In the genomic region with DNA sequence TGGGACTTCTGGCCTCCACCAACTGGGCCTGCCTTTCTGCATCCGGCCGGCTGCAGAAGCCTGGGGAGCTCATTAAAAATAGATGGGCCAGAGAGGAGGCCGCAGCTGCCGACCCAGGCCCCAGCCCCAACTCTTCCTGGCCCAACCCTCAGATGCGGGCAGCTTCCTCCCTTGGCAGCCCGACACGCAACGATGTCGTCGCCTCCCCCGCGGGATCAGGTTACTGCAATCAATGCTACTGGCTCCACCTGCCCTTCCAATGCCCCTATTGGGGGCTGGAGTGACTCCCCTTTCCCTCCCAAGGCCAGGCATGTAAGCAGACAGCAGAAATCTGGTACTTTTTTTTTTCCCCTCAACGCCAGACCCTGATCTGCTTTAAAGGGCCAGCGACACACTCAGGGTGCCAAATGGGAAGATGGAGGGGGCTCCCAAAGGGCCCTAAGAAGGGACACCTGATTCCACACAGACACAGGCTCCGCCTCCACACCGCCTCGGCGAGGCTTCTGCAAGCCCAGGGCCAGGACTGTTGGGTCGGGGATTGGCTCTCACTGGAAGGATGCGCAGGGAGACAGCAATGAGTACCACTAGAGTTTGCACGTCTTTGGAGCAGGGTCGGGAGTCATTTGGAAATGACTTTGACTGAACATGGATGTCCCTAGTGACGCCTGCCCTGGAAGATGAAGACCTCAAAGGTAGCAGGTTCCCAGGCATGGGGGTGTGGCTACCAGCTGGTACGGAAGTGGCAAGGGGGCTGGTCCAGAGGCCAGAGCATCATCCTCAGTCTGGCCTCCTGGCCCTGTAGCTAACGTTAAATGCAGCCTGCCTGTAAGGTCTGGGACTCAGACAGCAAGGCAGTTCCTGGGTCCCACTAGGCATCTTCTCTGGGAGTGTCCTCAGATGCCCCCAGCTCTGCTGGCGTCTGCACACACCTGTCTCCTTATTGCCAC, we compare ENCODE assay signal across 8 mouse cellular contexts. TPM values are rescaled to one million over a fixed set of nuclear protein-coding genes. Genes with fewer than 3 reads are reported as not detected.
DNase-seq lines count a peak whose midpoint lies in the region; ATAC-seq lines count a peak whose summit lies in the region.

No protein-coding gene starts in this region.

- H3K27me3 ChIP-seq in embryonic facial prominence, embryonic 14.5 days (replicated peaks; ENCODE audit: control insufficient read depth, insufficient read depth, low read length) = no peaks in the 10 kb centered on the region
- no peaks in the 10 kb centered on the region for H3K27me3 ChIP-seq in intestine, embryonic 16.5 days (replicated peaks; ENCODE audit: control insufficient read depth, insufficient read depth, low read length)

- peak overlapping the region; percentile 77 for H3K27ac ChIP-seq in embryonic facial prominence, embryonic 14.5 days (replicated peaks; ENCODE audit: low read depth, low read length)
- peak overlapping the region; percentile 55 for H3K27ac ChIP-seq in intestine, embryonic 16.5 days (ENCODE audit: low read length)

- peaks cover 20% of the 10 kb centered on the region; the same call in 1 of the 2 replicates for H3K4me1 ChIP-seq in embryonic facial prominence, embryonic 14.5 days (ENCODE audit: control insufficient read depth, insufficient read depth, low read length)
- H3K4me1 ChIP-seq in intestine, embryonic 16.5 days (ENCODE audit: control insufficient read depth, insufficient read depth, low read length) = peaks cover 28% of the 10 kb centered on the region

- H3K9me3 ChIP-seq in embryonic facial prominence, embryonic 14.5 days (ENCODE audit: control insufficient read depth, low read length) = no peaks in the 10 kb centered on the region
- no peaks in the 10 kb centered on the region for H3K9me3 ChIP-seq in intestine, embryonic 16.5 days (ENCODE audit: control insufficient read depth, low read length)

- ATAC-seq in cerebellum, adult (ENCODE audit: insufficient number of reproducible peaks, low FRiP score, low TSS enrichment) = no peak
- ATAC-seq in CD4-positive, CD25-positive, alpha-beta regulatory T cell, adult 4 months = peak; percentile 33
- peak; percentile 16 for ATAC-seq in embryonic facial prominence, embryonic 14.5 days (ENCODE audit: low read depth)
- ATAC-seq in intestine, embryonic 16.5 days = no peak

- H3K9ac ChIP-seq in embryonic facial prominence, embryonic 14.5 days (ENCODE audit: low read depth, low read length) = peak overlapping the region; percentile 64
- peak overlapping the region; percentile 63 for H3K9ac ChIP-seq in intestine, embryonic 16.5 days (ENCODE audit: low read depth, low read length)

- H3K4me2 ChIP-seq in embryonic facial prominence, embryonic 14.5 days (ENCODE audit: low read depth, low read length) = peak overlapping the region; percentile 56
- H3K4me2 ChIP-seq in intestine, embryonic 16.5 days (ENCODE audit: low read depth, low read length) = peak overlapping the region; percentile 48

- no peaks in the 10 kb centered on the region for H3K36me3 ChIP-seq in embryonic facial prominence, embryonic 14.5 days (ENCODE audit: control insufficient read depth, insufficient read depth, low read length)
- H3K36me3 ChIP-seq in intestine, embryonic 16.5 days (ENCODE audit: control insufficient read depth, insufficient read depth, low read length) = no peaks in the 10 kb centered on the region

- peak; percentile 68 for DNase-seq in cerebellum, adult 9-11 months
- DNase-seq in embryonic facial prominence, embryonic 14.5 days (ENCODE audit: low spot score) = peak; percentile 87
- peak; percentile 79 for DNase-seq in neural tube, embryonic 10.5 days (ENCODE audit: extremely low spot score, low spot score)
- no peak for DNase-seq in thymus, postnatal 36 days
- DNase-seq in layer of hippocampus, adult 9-10 months (ENCODE audit: low spot score) = no peak

- H3K4me3 ChIP-seq in embryonic facial prominence, embryonic 14.5 days (ENCODE audit: low read depth, low read length) = peak overlapping the region; percentile 35
- peak overlapping the region; percentile 41 for H3K4me3 ChIP-seq in intestine, embryonic 16.5 days (ENCODE audit: low read length)

- 3% methylated on average over 25 of the region's 26 CpGs for WGBS in embryonic facial prominence, embryonic 14.5 days
- WGBS in intestine, embryonic 16.5 days = 6% methylated on average over 26 of the region's 26 CpGs

RNA-seq across cellular contexts. Expression of a gene that starts 8.5 kb away (rescaled TPM):
- under 1 TPM; 0.35 to 0.68 TPM for polyA plus RNA-seq in CD4-positive, CD25-positive, alpha-beta regulatory T cell, adult 4 months (2017; shearing (Covaris generic))
- 17.6 and 18.1 TPM in 2 replicates for polyA plus RNA-seq in embryonic facial prominence, embryonic 14.5 days (2014; fragmentation: Nextera tagmentation; extraction: Ambion mirVana)
- 10.6 and 11.2 TPM in 2 replicates for polyA plus RNA-seq in intestine, embryonic 16.5 days (2015; fragmentation: Nextera tagmentation; extraction: Ambion mirVana)

RNA-seq across cellular contexts. Expression of a gene that starts 10.3 kb away (rescaled TPM):
- polyA plus RNA-seq in CD4-positive, CD25-positive, alpha-beta regulatory T cell, adult 4 months (2017; shearing (Covaris generic)) = 1 to 10 TPM; 4.5 to 8.1 TPM
- polyA plus RNA-seq in embryonic facial prominence, embryonic 14.5 days (2014; fragmentation: Nextera tagmentation; extraction: Ambion mirVana) = 2.7 and 3.0 TPM in 2 replicates
- 5.0 and 5.6 TPM in 2 replicates for polyA plus RNA-seq in intestine, embryonic 16.5 days (2015; fragmentation: Nextera tagmentation; extraction: Ambion mirVana)

RNA-seq across cellular contexts. Expression of a gene that starts 17.9 kb away (rescaled TPM):
- polyA plus RNA-seq in CD4-positive, CD25-positive, alpha-beta regulatory T cell, adult 4 months (2017; shearing (Covaris generic)) = not detected
- 10.7 and 11.1 TPM in 2 replicates for polyA plus RNA-seq in embryonic facial prominence, embryonic 14.5 days (2014; fragmentation: Nextera tagmentation; extraction: Ambion mirVana)
- 11.8 and 12.3 TPM in 2 replicates for polyA plus RNA-seq in intestine, embryonic 16.5 days (2015; fragmentation: Nextera tagmentation; extraction: Ambion mirVana)

RNA-seq across cellular contexts. Expression of a gene that starts 18.1 kb away (rescaled TPM):
- polyA plus RNA-seq in CD4-positive, CD25-positive, alpha-beta regulatory T cell, adult 4 months (2017; shearing (Covaris generic)) = 10 to 100 TPM; 44.5 to 77.0 TPM
- 19.6 and 22.7 TPM in 2 replicates for polyA plus RNA-seq in embryonic facial prominence, embryonic 14.5 days (2014; fragmentation: Nextera tagmentation; extraction: Ambion mirVana)
- polyA plus RNA-seq in intestine, embryonic 16.5 days (2015; fragmentation: Nextera tagmentation; extraction: Ambion mirVana) = 66.2 and 70.8 TPM in 2 replicates

RNA-seq across cellular contexts. Expression of a gene that starts 41.3 kb away (rescaled TPM):
- 10 to 100 TPM; 10.6 to 13.4 TPM for polyA plus RNA-seq in CD4-positive, CD25-positive, alpha-beta regulatory T cell, adult 4 months (2017; shearing (Covaris generic))
- 26.6 and 27.1 TPM in 2 replicates for polyA plus RNA-seq in embryonic facial prominence, embryonic 14.5 days (2014; fragmentation: Nextera tagmentation; extraction: Ambion mirVana)
- 14.5 and 15.3 TPM in 2 replicates for polyA plus RNA-seq in intestine, embryonic 16.5 days (2015; fragmentation: Nextera tagmentation; extraction: Ambion mirVana)

Comparison
In these comparisons a context has a peak if more than half of its experiments do, and no peak if none do; other contexts are left out.
1. DNase-seq: peak in cerebellum, adult 9-11 months (single experiment), embryonic facial prominence, embryonic 14.5 days (single experiment) and neural tube, embryonic 10.5 days (single experiment); none in thymus, postnatal 36 days (0 of 2) and layer of hippocampus, adult 9-10 months (single experiment).
2. ATAC-seq: peak in CD4-positive, CD25-positive, alpha-beta regulatory T cell, adult 4 months (single experiment) and embryonic facial prominence, embryonic 14.5 days (single experiment); none in cerebellum, adult (single experiment) and intestine, embryonic 16.5 days (single experiment).